Mouse (Mus musculus) spleen, adult 2 months (tissue): ENCODE measurements around the gene Vamp5. TPM values are rescaled to one million over a fixed set of nuclear protein-coding genes. Genes with fewer than 3 reads are reported as not detected.

ENCODE experiments used
- DNase-seq, 2 experiments: peaks; one replicate each; pipeline versions ENCODE4 v3.0.0 to v3.0.0-alpha.2; 2012 to 2021; ENCODE audit warnings: low spot score in 2 of 2, low read depth in 1 of 2
- H3K27ac ChIP-seq: fragments of 200-500 bp; 2 replicates; pipeline ENCODE4 v1.5.1; 2012; ENCODE audit warnings: low read length, inconsistent platforms; ENCODE audit not compliant: insufficient read depth
- H3K27me3 ChIP-seq: fragments of 200-500 bp; 2 replicates; pipeline ENCODE4 v1.6.1; 2012; ENCODE audit warnings: mild to moderate bottlenecking, moderate library complexity, low read length, inconsistent platforms; ENCODE audit not compliant: control insufficient read depth, insufficient read depth
- H3K36me3 ChIP-seq: fragments of 200-500 bp; 2 replicates; pipeline ENCODE4 v1.6.1; 2012; ENCODE audit warnings: mild to moderate bottlenecking, low read length, inconsistent platforms; ENCODE audit not compliant: control insufficient read depth, insufficient read depth
- H3K4me1 ChIP-seq: fragments of 200-500 bp; 2 replicates; pipeline ENCODE4 v1.6.1; 2011; ENCODE audit warnings: inconsistent platforms; ENCODE audit not compliant: control insufficient read depth, insufficient read depth, insufficient read length
- H3K4me3 ChIP-seq: fragments of 200-500 bp; 2 replicates; pipeline ENCODE4 v1.5.1; 2011; ENCODE audit warnings: mild to moderate bottlenecking, inconsistent platforms; ENCODE audit not compliant: insufficient read depth, insufficient read length; ENCODE audit errors: extremely low read depth
- CTCF ChIP-seq: fragments of 200-500 bp; IDR thresholded peaks from 2 replicates; pipeline ENCODE4 v1.5.1; 2011; ENCODE audit warnings: mild to moderate bottlenecking, inconsistent platforms; ENCODE audit not compliant: insufficient read depth, insufficient read length, insufficient replicate concordance; ENCODE audit errors: extremely low read depth
- POLR2A ChIP-seq: fragments of 200-500 bp; IDR thresholded peaks from 2 replicates; pipeline ENCODE4 v1.6.1; 2011; ENCODE audit warnings: low read depth, low read length, inconsistent platforms
- WGBS: fragments of 180-500 bp; shearing (Covaris S2); methylation state at CpG from one replicate; pipeline ENCODE4 v1.1.7; 2018; 5-methylcytosine and 5-hydroxymethylcytosine counted together
- polyA plus RNA-seq: library from polyadenylated mRNA; depleted of rRNA; stranded (reverse); fragments of >200 nt; gene quantifications from 2 replicates; pipeline ENCODE4 v1.2.3, GENCODE M21; 2012

The Vamp5 gene
- polyA plus RNA-seq, 1 experiment: 55.6 TPM

GRCm38 (mm10) chr6:72418279-72418678 lies 38.0 kb upstream of the Vamp5 start:
- Histone ChIP-seq H3K27ac (no peak overlapping the region), H3K4me3 (no peak overlapping the region), H3K27me3 (no peaks in the 10 kb centered on the region), H3K4me1 (no peaks in the 10 kb centered on the region; the same call in 1 of the 2 replicates), H3K36me3 (peaks cover 5% of the 10 kb centered on the region)
- no peak for DNase-seq
- TF ChIP-seq POLR2A (no peak), CTCF (no peak)
- WGBS: 88% methylated on average over 4 of the region's 4 CpGs

DNA sequence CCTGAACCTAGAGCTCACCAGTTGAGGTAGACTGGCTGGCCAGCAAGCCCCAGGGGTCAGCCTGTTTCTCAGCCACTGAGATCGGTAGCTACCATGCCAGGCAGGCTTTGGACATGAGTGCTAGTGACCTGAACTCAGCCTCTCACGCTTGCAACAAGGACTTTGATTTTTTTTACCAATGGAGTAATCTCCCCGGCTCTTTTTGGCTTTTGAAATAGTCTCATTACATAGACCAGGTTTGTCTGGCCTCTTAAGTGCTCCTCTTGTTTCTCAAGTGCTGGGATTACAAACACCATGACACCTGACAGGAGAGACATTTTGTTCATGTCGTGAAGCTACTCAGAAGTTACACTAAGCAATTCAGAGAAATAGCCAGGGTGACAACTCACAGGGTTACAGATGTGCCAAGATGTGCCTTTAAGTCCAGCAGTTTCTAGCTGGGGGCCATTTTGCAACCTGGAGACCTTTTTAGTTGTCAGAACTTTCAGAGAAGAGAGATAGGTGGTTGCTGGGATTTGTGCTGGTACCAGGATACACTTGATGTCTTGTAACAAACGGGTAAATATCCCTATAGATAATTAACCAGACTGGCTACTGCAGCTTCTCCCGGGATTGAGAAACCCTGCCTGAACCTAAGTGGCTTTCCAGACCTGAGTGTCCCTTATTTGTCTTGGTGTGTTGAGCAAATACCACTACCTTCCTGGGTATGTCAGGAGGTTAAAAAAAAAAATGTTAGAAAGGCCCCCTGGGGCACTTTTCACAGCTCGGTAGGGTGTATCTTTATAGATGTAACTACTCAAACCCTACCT lies 35.9 kb upstream of the Vamp5 start:
- TF ChIP-seq CTCF (no peak), POLR2A (no peak)
- H3K4me3 ChIP-seq: no peak overlapping the region
- H3K4me1 ChIP-seq: no peaks in the 10 kb centered on the region; the same call in 1 of the 2 replicates
- WGBS: 93% methylated on average over 7 of the region's 7 CpGs
- H3K27ac ChIP-seq: no peak overlapping the region
- DNase-seq: no peak
- H3K27me3 ChIP-seq: no peaks in the 10 kb centered on the region
- H3K36me3 ChIP-seq: peaks cover 5% of the 10 kb centered on the region

- H3K36me3 ChIP-seq: peaks cover 5% of the 10 kb centered on the region
Measured at GRCm38 (mm10) chr6:72415181-72415580, 34.9 kb upstream of the Vamp5 start.

DNA sequence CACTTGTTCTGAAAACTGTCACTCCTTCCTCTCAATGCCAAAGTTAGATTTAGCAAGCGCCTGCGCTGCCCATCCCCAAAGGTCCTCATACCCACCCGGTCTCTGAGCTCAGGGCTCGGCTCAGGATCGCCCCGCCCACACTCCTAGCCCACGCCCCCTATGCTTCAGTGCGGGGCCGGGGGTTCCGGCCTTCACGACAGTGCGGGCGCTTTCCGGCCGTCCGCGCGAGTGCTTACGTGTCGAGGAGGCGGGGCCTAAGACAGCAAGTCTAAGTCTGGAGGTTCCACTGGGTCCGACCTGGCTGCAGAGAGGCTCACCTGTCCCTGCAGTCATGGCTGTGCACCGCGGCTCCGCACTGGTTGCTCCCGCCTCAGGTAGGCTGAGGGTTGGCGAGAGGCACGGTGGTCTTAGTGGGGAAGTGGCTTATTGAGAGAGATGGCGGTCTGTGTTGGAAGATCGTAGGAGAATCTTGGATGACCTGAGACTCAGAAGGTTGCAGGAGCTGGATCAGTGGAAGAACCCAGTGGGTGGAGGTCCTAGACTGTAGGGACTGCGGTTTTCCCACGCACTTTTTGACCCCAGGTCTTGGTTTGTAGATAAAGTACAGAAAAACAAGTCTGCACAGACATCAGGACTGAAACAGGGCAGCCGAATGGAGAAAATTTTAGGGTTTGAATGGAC lies 33.9 kb upstream of the Vamp5 start, which contains the start of gene Ggcx:
TSS of gene Ggcx (plus strand) at position 233 of the 681 bp plus-strand sequence.
- TF ChIP-seq POLR2A (peak; percentile 39), CTCF (no peak)
- Histone ChIP-seq H3K4me1 (peaks cover 6% of the 10 kb centered on the region; the same call in 1 of the 2 replicates), H3K27ac (peak within 1 kb of the TSS; percentile 53), H3K4me3 (peak within 1 kb of the TSS; percentile 92), H3K36me3 (peaks cover 4% of the 10 kb centered on the region), H3K27me3 (no peaks in the 10 kb centered on the region)
- DNase-seq: peak; percentile 87 to 96
- 1% methylated on average over 33 of the region's 33 CpGs for WGBS

More at GRCm38 (mm10) chr6:72415181-72415580, 34.9 kb upstream of the Vamp5 start:
- no peak overlapping the region for H3K27ac ChIP-seq
- DNase-seq: no peak
- 90% methylated on average over 5 of the region's 5 CpGs for WGBS
- TF ChIP-seq CTCF (no peak), POLR2A (no peak)
- H3K4me1 ChIP-seq: peaks cover 6% of the 10 kb centered on the region; the same call in 1 of the 2 replicates
- no peak overlapping the region for H3K4me3 ChIP-seq
- no peaks in the 10 kb centered on the region for H3K27me3 ChIP-seq

DNA sequence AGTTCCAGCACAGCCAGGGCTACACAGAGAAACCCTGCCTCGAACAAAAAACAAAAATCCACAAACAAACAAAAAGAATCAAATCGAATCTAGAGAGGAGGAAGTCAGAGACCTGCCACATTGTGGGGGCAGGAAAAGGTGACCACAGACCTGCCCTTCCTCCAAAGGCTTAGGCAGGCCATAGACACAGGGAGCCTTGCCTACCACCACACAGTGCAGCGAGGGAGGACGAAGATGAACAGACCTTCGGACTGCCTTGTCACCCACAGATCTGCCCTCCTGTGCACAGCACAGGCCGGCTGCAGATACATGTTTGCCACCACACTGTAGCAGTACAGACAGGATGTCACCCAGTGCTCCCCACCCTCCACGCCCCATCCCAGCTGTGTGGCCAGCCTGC lies 30.2 kb upstream of the Vamp5 start:
- 20% methylated on average over 7 of the region's 7 CpGs for WGBS
- peaks cover 6% of the 10 kb centered on the region; the same call in 1 of the 2 replicates for H3K4me1 ChIP-seq
- H3K4me3 ChIP-seq: no peak overlapping the region
- H3K36me3 ChIP-seq: no peaks in the 10 kb centered on the region
- no peaks in the 10 kb centered on the region for H3K27me3 ChIP-seq
- 0 out of 2 replicates have a peak overlapping the region, but pooled peaks have one; percentile 10 for H3K27ac ChIP-seq
- no peak for TF ChIP-seq CTCF
- TF ChIP-seq POLR2A: no peak
- no peak for DNase-seq

- Histone ChIP-seq H3K36me3 (no peaks in the 10 kb centered on the region), H3K4me1 (peaks cover 6% of the 10 kb centered on the region; the same call in 1 of the 2 replicates), H3K27me3 (no peaks in the 10 kb centered on the region), H3K27ac (no peak overlapping the region), H3K4me3 (no peak overlapping the region)
- TF ChIP-seq POLR2A (no peak), CTCF (no peak)
- WGBS: 31% methylated on average over 1 of the region's 1 CpGs
- no peak for DNase-seq
Measured at GRCm38 (mm10) chr6:72410003-72410402, 29.7 kb upstream of the Vamp5 start.

GRCm38 (mm10) chr6:72409567-72409966 lies 29.3 kb upstream of the Vamp5 start:
- H3K4me3 ChIP-seq: no peak overlapping the region
- H3K27ac ChIP-seq: no peak overlapping the region
- 26% methylated on average over 3 of the region's 3 CpGs for WGBS
- peak; percentile 29 to 52 for DNase-seq
- peak; percentile 17; the same call in 1 of the 2 replicates for TF ChIP-seq CTCF
- no peak for TF ChIP-seq POLR2A
- no peaks in the 10 kb centered on the region for H3K36me3 ChIP-seq
- peaks cover 6% of the 10 kb centered on the region; the same call in 1 of the 2 replicates for H3K4me1 ChIP-seq
- no peaks in the 10 kb centered on the region for H3K27me3 ChIP-seq
